Mouse (Mus musculus): Measurements from ENCODE around the gene Esrrb.

DNA sequence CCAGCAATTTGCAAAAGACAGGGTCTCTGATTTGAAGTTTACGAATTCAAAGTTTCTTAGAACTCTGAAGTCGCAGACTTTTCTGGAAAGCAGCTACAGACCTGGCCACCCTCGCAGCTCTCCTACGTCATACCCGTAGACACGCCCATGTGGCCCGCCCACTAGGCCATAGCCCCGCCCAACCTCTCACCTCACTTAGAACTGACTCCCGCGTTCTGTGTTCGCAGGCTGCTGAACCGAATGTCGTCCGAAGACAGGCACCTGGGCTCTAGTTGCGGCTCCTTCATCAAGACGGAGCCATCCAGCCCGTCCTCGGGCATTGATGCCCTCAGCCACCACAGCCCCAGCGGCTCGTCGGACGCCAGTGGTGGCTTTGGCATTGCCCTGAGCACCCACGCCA is 109.0 kb downstream of the Esrrb start:
- TF ChIP-seq CTCF (IDR thresholded peaks at IDR 0.05; ENCODE audit: low read depth, low read length) (no peak), POLR2A (IDR thresholded peaks at IDR 0.05; ENCODE audit: insufficient read depth, low read length) (peak; percentile 74), EP300 (IDR thresholded peaks at IDR 0.05; ENCODE audit: insufficient read depth, low read depth, low read length) (no peak)

Measured in ES-Bruce4 (cell line).